Mouse (Mus musculus): ENCODE results near the gene Slc12a3. TPM values are rescaled to one million over a fixed set of nuclear protein-coding genes. Genes with fewer than 3 reads are reported as not detected.

Slc12a3 gene
- polyA plus RNA-seq (2015; fragmentation: Nextera tagmentation; extraction: Ambion mirVana): 0.14 TPM in 1 of 2 replicates, not detected in the other

GRCm38 (mm10) chr8:94328932-94329728 lies at the start of gene Slc12a3:
Gene Slc12a3 (plus strand): TSS chr8:94329201.
- H3K9ac ChIP-seq: no peak within 1 kb of the TSS
- no peak for ATAC-seq (ENCODE audit: borderline replicate concordance, extremely low read depth, low FRiP score, low TSS enrichment)
- no peak within 1 kb of the TSS for H3K4me2 ChIP-seq
- H3K27me3 ChIP-seq: no peaks in the 10 kb centered on the region
- H3K4me1 ChIP-seq: no peaks in the 10 kb centered on the region
- H3K27ac ChIP-seq: no peak within 1 kb of the TSS
- 74% methylated on average over 21 of the region's 21 CpGs for WGBS
- no peak within 1 kb of the TSS for H3K4me3 ChIP-seq
- H3K9me3 ChIP-seq: no peaks in the 10 kb centered on the region
- H3K36me3 ChIP-seq: no peaks in the 10 kb centered on the region

- H3K4me2 ChIP-seq: peak overlapping the region; percentile 20; the same call in 1 of the 2 replicates
- H3K27ac ChIP-seq: peak overlapping the region; percentile 81
- no peak overlapping the region for H3K4me3 ChIP-seq
- H3K9me3 ChIP-seq: no peaks in the 10 kb centered on the region
- no peaks in the 10 kb centered on the region for H3K27me3 ChIP-seq
- peaks cover 20% of the 10 kb centered on the region for H3K4me1 ChIP-seq
- no peaks in the 10 kb centered on the region for H3K36me3 ChIP-seq
- 36% methylated on average over 5 of the region's 5 CpGs for WGBS
- H3K9ac ChIP-seq: no peak overlapping the region
- ATAC-seq (ENCODE audit: borderline replicate concordance, extremely low read depth, low FRiP score, low TSS enrichment): no peak
Measured at GRCm38 (mm10) chr8:94280001-94280613, 48.9 kb upstream of the Slc12a3 start.

- Histone ChIP-seq H3K9ac (no peak overlapping the region), H3K36me3 (no peaks in the 10 kb centered on the region), H3K27me3 (no peaks in the 10 kb centered on the region), H3K4me3 (no peak overlapping the region), H3K9me3 (no peaks in the 10 kb centered on the region), H3K27ac (no peak overlapping the region), H3K4me1 (peaks cover 20% of the 10 kb centered on the region), H3K4me2 (no peak overlapping the region)
- WGBS: 91% methylated on average over 3 of the region's 3 CpGs
- no peak for ATAC-seq (ENCODE audit: borderline replicate concordance, extremely low read depth, low FRiP score, low TSS enrichment)
Measured at GRCm38 (mm10) chr8:94282453-94282985, 46.5 kb upstream of the Slc12a3 start.

- Histone ChIP-seq H3K27me3 (no peaks in the 10 kb centered on the region), H3K4me1 (peaks cover 20% of the 10 kb centered on the region), H3K36me3 (no peaks in the 10 kb centered on the region), H3K4me2 (no peak overlapping the region), H3K4me3 (no peak overlapping the region), H3K27ac (no peak overlapping the region), H3K9ac (no peak overlapping the region), H3K9me3 (no peaks in the 10 kb centered on the region)
- no peak for ATAC-seq (ENCODE audit: borderline replicate concordance, extremely low read depth, low FRiP score, low TSS enrichment)
- WGBS: 62% methylated on average over 7 of the region's 7 CpGs
Measured at GRCm38 (mm10) chr8:94284204-94284603, 44.8 kb upstream of the Slc12a3 start.

- Histone ChIP-seq H3K9ac (no peak overlapping the region), H3K4me1 (peaks cover 21% of the 10 kb centered on the region; the same call in 1 of the 2 replicates), H3K27me3 (no peaks in the 10 kb centered on the region), H3K4me3 (no peak overlapping the region), H3K36me3 (no peaks in the 10 kb centered on the region), H3K4me2 (no peak overlapping the region), H3K27ac (no peak overlapping the region), H3K9me3 (no peaks in the 10 kb centered on the region)
- 86% methylated on average over 5 of the region's 5 CpGs for WGBS
- ATAC-seq (ENCODE audit: borderline replicate concordance, extremely low read depth, low FRiP score, low TSS enrichment): no peak
Measured at GRCm38 (mm10) chr8:94290606-94291005, 38.4 kb upstream of the Slc12a3 start.

- no peak for ATAC-seq (ENCODE audit: borderline replicate concordance, extremely low read depth, low FRiP score, low TSS enrichment)
- Histone ChIP-seq H3K9ac (no peak overlapping the region), H3K4me1 (peaks cover 30% of the 10 kb centered on the region), H3K9me3 (no peaks in the 10 kb centered on the region), H3K4me2 (no peak overlapping the region), H3K4me3 (no peak overlapping the region), H3K36me3 (no peaks in the 10 kb centered on the region), H3K27me3 (no peaks in the 10 kb centered on the region), H3K27ac (peak overlapping the region; percentile 57; the same call in 1 of the 2 replicates)
- WGBS: 50% methylated on average over 6 of the region's 6 CpGs
Measured at GRCm38 (mm10) chr8:94292072-94292471, 36.9 kb upstream of the Slc12a3 start.

- H3K4me2 ChIP-seq: no peak overlapping the region
- H3K4me3 ChIP-seq: no peak overlapping the region
- WGBS: 87% methylated on average over 8 of the region's 8 CpGs
- no peak overlapping the region for H3K9ac ChIP-seq
- H3K36me3 ChIP-seq: no peaks in the 10 kb centered on the region
- ATAC-seq (ENCODE audit: borderline replicate concordance, extremely low read depth, low FRiP score, low TSS enrichment): no peak
- H3K4me1 ChIP-seq: peaks cover 33% of the 10 kb centered on the region
- H3K9me3 ChIP-seq: no peaks in the 10 kb centered on the region
- H3K27me3 ChIP-seq: no peaks in the 10 kb centered on the region
- H3K27ac ChIP-seq: no peak overlapping the region; the same call in 1 of the 2 replicates
Measured at GRCm38 (mm10) chr8:94292626-94293025, 36.4 kb upstream of the Slc12a3 start.

- 54% methylated on average over 6 of the region's 6 CpGs for WGBS
- Histone ChIP-seq H3K27ac (peak overlapping the region; percentile 90), H3K27me3 (no peaks in the 10 kb centered on the region), H3K9me3 (no peaks in the 10 kb centered on the region), H3K36me3 (no peaks in the 10 kb centered on the region), H3K9ac (no peak overlapping the region), H3K4me1 (peaks cover 33% of the 10 kb centered on the region), H3K4me2 (no peak overlapping the region), H3K4me3 (no peak overlapping the region)
- ATAC-seq (ENCODE audit: borderline replicate concordance, extremely low read depth, low FRiP score, low TSS enrichment): peak; percentile 36; the same call in 1 of the 2 replicates
Measured at GRCm38 (mm10) chr8:94295687-94296086, 33.3 kb upstream of the Slc12a3 start.

- Histone ChIP-seq H3K27me3 (no peaks in the 10 kb centered on the region), H3K36me3 (no peaks in the 10 kb centered on the region), H3K9ac (no peak overlapping the region), H3K4me2 (no peak overlapping the region), H3K4me1 (peaks cover 33% of the 10 kb centered on the region), H3K9me3 (no peaks in the 10 kb centered on the region), H3K27ac (peak overlapping the region; percentile 90), H3K4me3 (no peak overlapping the region)
- no peak for ATAC-seq (ENCODE audit: borderline replicate concordance, extremely low read depth, low FRiP score, low TSS enrichment)
- WGBS: 60% methylated on average over 9 of the region's 9 CpGs
Measured at GRCm38 (mm10) chr8:94296312-94296991, 32.5 kb upstream of the Slc12a3 start.

- WGBS: 68% methylated on average over 6 of the region's 6 CpGs
- H3K4me2 ChIP-seq: no peak overlapping the region
- H3K36me3 ChIP-seq: no peaks in the 10 kb centered on the region
- no peaks in the 10 kb centered on the region for H3K27me3 ChIP-seq
- ATAC-seq (ENCODE audit: borderline replicate concordance, extremely low read depth, low FRiP score, low TSS enrichment): no peak
- no peak overlapping the region for H3K4me3 ChIP-seq
- H3K4me1 ChIP-seq: peaks cover 28% of the 10 kb centered on the region
- H3K27ac ChIP-seq: peak overlapping the region; percentile 90
- H3K9ac ChIP-seq: no peak overlapping the region
- H3K9me3 ChIP-seq: no peaks in the 10 kb centered on the region
Measured at GRCm38 (mm10) chr8:94297101-94297500, 31.9 kb upstream of the Slc12a3 start.

GRCm38 (mm10) chr8:94300809-94301208 lies 28.2 kb upstream of the Slc12a3 start:
- H3K4me1 ChIP-seq: peaks cover 12% of the 10 kb centered on the region
- no peak overlapping the region for H3K4me3 ChIP-seq
- no peak overlapping the region for H3K4me2 ChIP-seq
- H3K9me3 ChIP-seq: no peaks in the 10 kb centered on the region
- no peaks in the 10 kb centered on the region for H3K27me3 ChIP-seq
- H3K9ac ChIP-seq: no peak overlapping the region
- peak overlapping the region; percentile 72 for H3K27ac ChIP-seq
- peak; percentile 69; the same call in 1 of the 2 replicates for ATAC-seq (ENCODE audit: borderline replicate concordance, extremely low read depth, low FRiP score, low TSS enrichment)
- H3K36me3 ChIP-seq: peaks cover 24% of the 10 kb centered on the region
- WGBS: 66% methylated on average over 4 of the region's 4 CpGs
